Mouse (Mus musculus): ENCODE data around the gene Arhgef6.
A peak's percentile ranks its signal among the peaks of the same experiment; 100 is the strongest.

The Arhgef6 gene

GRCm38 (mm10) chrX:57338371-57339211 lies at the start of gene Arhgef6:
Gene Arhgef6 (minus strand): TSS chrX:57338729.
- peak; percentile 11 to 31 for DNase-seq

GRCm38 (mm10) chrX:57380915-57381314 lies 42.4 kb upstream of the Arhgef6 start:
- no peak for DNase-seq

GRCm38 (mm10) chrX:57378579-57378978 lies 40.0 kb upstream of the Arhgef6 start:
- no peak for DNase-seq

- no peak for DNase-seq
Observed at GRCm38 (mm10) chrX:57377096-57377495, 38.6 kb upstream of the Arhgef6 start.

- DNase-seq, result no peak
Observed at GRCm38 (mm10) chrX:57374029-57374428, 35.5 kb upstream of the Arhgef6 start.

- DNase-seq, result no peak
Observed at GRCm38 (mm10) chrX:57373543-57373942, 35.0 kb upstream of the Arhgef6 start.

- DNase-seq, result no peak
Observed at GRCm38 (mm10) chrX:57372965-57373364, 34.4 kb upstream of the Arhgef6 start.

GRCm38 (mm10) chrX:57364891-57365569 lies 26.5 kb upstream of the Arhgef6 start:
- DNase-seq, result no peak

GRCm38 (mm10) chrX:57359316-57359715 lies 20.8 kb upstream of the Arhgef6 start:
- DNase-seq, result no peak

GRCm38 (mm10) chrX:57339220-57339619 lies 691 bp upstream of the Arhgef6 start:
- DNase-seq, result no peak

GRCm38 (mm10) chrX:57337582-57337981 lies 947 bp downstream of the Arhgef6 start:
- DNase-seq, result no peak

GRCm38 (mm10) chrX:57336958-57337357 lies 1.6 kb downstream of the Arhgef6 start:
- DNase-seq, result peak; percentile 2 to 10

- no peak for DNase-seq
Observed at GRCm38 (mm10) chrX:57335313-57335712, 3.2 kb downstream of the Arhgef6 start.

GRCm38 (mm10) chrX:57327668-57328338 lies 10.7 kb downstream of the Arhgef6 start:
- no peak for DNase-seq

- peak; percentile 38 to 40 for DNase-seq
Observed at GRCm38 (mm10) chrX:57326487-57327221, 11.9 kb downstream of the Arhgef6 start.

GRCm38 (mm10) chrX:57325861-57326461 lies 12.6 kb downstream of the Arhgef6 start:
- DNase-seq, result peak in 1 of 2 experiments; percentile 15

GRCm38 (mm10) chrX:57324891-57325290 lies 13.6 kb downstream of the Arhgef6 start:
- DNase-seq, result no peak

- peak; percentile 35 to 36 for DNase-seq
Observed at GRCm38 (mm10) chrX:57312066-57312465, 26.5 kb downstream of the Arhgef6 start.

GRCm38 (mm10) chrX:57309993-57310392 lies 28.5 kb downstream of the Arhgef6 start:
- DNase-seq, result peak; percentile 18 to 54

- no peak for DNase-seq
Observed at GRCm38 (mm10) chrX:57306747-57307146, 31.8 kb downstream of the Arhgef6 start.

GRCm38 (mm10) chrX:57304784-57305287 lies 33.7 kb downstream of the Arhgef6 start:
- peak; percentile 39 to 64 for DNase-seq
